Mouse (Mus musculus) bone marrow macrophage, adult 2 months (primary cell): ENCODE measurements at regions not wholly inside any gene's neighbourhood (a gene's known extent, or its start where the extent isn't known, plus 50 kb on each side); places are given as distances from the start of the nearest gene placed in this dataset.

Experiments used
- H3K27ac ChIP-seq: 2 replicates; pipeline ENCODE4 v1.5.1; 2012; ENCODE audit warnings: low read depth, low read length; ENCODE audit not compliant: insufficient read depth
- H3K4me1 ChIP-seq: 2 replicates; pipeline ENCODE4 v1.6.1; 2012; ENCODE audit warnings: low read length; ENCODE audit not compliant: control insufficient read depth, insufficient read depth
- H3K4me3 ChIP-seq: 2 replicates; pipeline ENCODE4 v1.5.1; 2012; ENCODE audit warnings: mild to moderate bottlenecking, low read length, moderate library complexity; ENCODE audit not compliant: insufficient read depth
- CTCF ChIP-seq: IDR thresholded peaks from 2 replicates; pipeline ENCODE4 v1.5.1; 2012; ENCODE audit warnings: low read depth, mild to moderate bottlenecking, low read length, moderate library complexity
- POLR2A ChIP-seq: IDR thresholded peaks from 2 replicates; pipeline ENCODE4 v1.6.1; 2012; ENCODE audit warnings: mild to moderate bottlenecking, low read depth, low read length, borderline replicate concordance

DNA sequence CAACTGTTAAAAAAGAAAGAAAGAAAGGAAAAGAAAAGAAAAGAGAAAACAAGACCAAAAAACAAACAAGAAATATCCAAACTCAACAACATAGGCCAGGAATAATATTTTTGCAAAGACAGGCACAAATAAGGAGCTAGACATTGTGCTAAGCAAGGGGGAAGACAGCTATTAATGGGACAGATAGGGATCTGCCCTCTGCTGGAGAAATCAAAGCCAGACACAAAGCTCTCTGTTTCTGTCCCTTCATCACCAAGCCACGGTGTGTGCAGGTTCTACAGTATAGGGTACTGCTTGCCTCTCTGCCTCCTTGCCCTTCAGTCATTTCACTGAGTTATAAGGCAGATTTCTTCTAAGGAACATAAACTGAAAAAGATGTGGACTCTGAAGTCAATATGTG lies 57.8 kb upstream of the Chchd3 start:
- no peak for TF ChIP-seq CTCF
- no peak for TF ChIP-seq POLR2A
- no peak overlapping the region for H3K4me3 ChIP-seq
- H3K4me1 ChIP-seq = no peaks in the 10 kb centered on the region
- H3K27ac ChIP-seq = no peak overlapping the region

DNA sequence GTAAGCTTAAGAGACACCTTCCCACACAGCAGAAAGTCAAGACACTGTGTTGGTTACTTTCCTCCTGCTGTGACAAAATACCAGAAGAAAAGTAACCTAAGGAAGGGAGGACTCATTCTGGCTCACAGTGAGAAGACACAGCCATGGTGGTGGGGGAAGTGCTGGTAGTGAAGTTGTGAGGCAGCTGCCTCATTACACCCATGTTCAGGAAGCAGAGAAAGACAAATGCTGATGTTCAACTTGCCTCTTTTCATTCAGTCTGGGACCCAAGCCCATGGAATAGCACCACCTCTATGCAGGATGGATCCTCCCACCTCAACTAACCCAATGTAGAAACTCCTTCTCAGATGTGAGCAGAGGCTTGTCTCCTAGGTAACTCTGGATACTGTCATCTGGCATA lies 60.5 kb upstream of the Chchd3 start:
- no peak overlapping the region for H3K4me3 ChIP-seq
- TF ChIP-seq CTCF (no peak), POLR2A (no peak)
- H3K4me1 ChIP-seq = no peaks in the 10 kb centered on the region
- no peak overlapping the region for H3K27ac ChIP-seq

DNA sequence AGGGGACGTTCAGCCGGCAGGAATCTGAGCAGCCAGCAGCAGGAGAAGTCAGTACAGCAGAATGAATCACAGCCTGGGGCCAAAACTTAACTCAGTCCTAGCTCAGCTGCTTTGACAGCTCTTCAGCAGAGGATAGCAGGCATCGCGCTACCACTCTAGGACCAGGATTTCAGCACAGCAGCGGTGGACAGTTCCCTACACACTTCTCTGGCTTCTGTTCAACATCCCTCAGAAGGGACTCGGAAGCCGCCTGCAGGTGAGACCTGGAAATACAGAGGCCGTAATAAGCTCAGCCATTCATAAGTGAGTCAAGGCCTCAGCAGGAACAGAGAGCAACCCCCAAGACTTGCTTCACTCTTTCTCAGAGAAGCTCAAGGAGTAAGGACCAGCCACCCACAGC lies 66.5 kb upstream of the Chchd3 start:
- TF ChIP-seq CTCF (no peak), POLR2A (no peak)
- H3K4me1 ChIP-seq = no peaks in the 10 kb centered on the region

DNA sequence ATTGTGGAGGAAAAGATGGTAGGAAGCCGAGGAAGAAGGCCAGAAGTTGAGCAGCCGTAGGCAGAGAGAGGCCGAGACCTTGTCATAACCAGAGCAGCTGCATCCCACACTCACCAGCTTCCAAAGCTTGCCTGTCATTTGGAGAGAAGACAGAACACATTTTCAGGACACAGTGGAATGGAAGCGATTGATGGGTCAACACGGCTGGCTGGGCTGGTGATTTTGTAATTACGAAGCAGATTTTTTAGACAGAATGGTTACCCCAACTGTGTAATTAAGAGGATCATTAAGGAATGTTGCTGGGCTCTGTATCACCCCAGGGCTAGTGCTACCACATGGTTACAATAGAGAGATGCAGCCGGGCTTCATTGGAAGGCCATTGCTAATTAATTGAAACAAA lies 76.8 kb upstream of the Chchd3 start:
- TF ChIP-seq CTCF (no peak), POLR2A (no peak)
- H3K27ac ChIP-seq = no peak overlapping the region
- H3K4me1 ChIP-seq = no peaks in the 10 kb centered on the region
- H3K4me3 ChIP-seq = no peak overlapping the region

More for the DNA sequence above, 66.5 kb upstream of the Chchd3 start:
- no peak overlapping the region for H3K4me3 ChIP-seq
- H3K27ac ChIP-seq = no peak overlapping the region

DNA sequence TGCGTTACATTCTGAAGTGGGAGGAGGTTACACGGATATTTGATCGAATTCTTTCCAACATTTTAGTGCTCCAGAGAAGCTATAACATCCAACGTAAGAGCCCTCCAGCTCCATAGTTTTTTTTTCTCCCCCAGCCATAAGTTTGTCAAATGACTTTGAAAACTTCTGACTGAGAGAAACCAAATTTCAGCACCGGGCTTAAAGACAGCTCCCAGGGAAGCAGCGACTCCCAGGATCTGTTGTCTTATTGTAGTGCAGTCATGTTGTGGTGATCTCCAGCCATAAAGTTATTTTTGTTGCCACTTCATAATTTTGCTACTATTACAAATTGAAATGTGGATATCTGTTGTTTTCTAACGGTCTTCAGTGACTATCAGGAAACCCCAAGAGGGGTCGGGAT lies 77.8 kb upstream of the Chchd3 start:
- Histone ChIP-seq H3K4me1 (no peaks in the 10 kb centered on the region), H3K27ac (no peak overlapping the region), H3K4me3 (no peak overlapping the region)
- TF ChIP-seq CTCF = no peak
- TF ChIP-seq POLR2A = no peak

DNA sequence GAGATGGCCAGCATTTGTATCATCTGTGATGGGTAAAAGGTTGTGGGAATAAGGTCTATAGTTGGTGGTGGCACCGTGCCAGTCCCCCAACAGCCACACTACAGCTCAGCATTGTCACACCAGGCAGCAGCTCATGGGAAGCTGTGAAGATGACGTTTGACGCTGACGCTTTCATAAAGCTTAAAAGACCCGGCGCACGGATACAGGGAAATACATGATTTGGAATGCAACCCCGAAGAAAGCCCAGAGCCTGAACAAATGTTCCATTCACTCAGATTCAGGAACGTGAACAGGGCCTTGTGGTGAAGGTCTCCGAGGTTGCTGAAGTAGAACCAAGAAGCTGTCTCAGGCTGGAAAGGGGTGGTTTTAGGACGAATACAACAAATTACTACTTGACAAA lies 82.4 kb upstream of the Exoc4 start:
- Histone ChIP-seq H3K4me1 (no peaks in the 10 kb centered on the region), H3K27ac (no peak overlapping the region), H3K4me3 (no peak overlapping the region)
- no peak for TF ChIP-seq POLR2A
- TF ChIP-seq CTCF = no peak

DNA sequence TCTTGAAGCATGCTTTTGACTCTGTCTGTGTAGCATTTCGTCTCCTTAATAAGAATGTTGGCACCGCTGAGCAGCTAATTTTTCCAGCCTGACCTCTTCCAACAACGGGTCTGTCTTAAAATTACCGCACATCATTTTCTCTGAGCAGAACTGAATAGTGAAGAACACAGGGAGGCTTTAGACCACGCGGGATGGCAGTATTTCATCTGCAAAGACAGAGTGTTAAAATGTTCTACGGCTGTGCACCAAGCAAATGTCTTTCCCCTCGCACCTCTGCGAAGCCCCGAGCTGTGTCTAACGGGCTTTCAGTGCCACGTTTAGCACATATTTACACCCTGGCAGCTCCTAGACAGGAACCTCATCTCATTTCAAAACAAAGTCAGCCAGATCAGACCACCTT lies 75.3 kb upstream of the Exoc4 start:
- TF ChIP-seq POLR2A (no peak), CTCF (no peak)
- Histone ChIP-seq H3K4me1 (no peaks in the 10 kb centered on the region), H3K4me3 (no peak overlapping the region), H3K27ac (no peak overlapping the region)

DNA sequence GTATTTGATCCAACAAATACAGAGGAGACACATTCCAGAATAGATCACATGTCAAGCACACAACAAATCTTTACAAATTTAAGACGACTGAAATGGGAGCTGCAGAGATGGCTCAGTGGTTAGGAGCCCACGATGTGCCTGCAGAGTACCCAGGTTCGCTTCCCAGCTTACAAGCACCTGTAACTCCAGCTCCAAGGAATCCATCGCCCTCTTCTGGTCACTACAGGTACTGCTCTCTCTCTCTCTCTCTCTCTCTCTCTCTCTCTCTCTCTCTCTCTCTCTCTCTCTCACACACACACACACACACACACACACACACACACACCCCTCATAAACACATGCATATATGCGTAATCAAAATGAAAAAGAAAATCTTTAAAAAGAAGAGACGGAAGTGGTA lies 74.3 kb upstream of the Exoc4 start:
- Histone ChIP-seq H3K27ac (no peak overlapping the region), H3K4me1 (no peaks in the 10 kb centered on the region), H3K4me3 (no peak overlapping the region)
- 0 out of 2 replicates have a peak, but pooled peaks have one; percentile 18 for TF ChIP-seq CTCF
- TF ChIP-seq POLR2A = no peak

DNA sequence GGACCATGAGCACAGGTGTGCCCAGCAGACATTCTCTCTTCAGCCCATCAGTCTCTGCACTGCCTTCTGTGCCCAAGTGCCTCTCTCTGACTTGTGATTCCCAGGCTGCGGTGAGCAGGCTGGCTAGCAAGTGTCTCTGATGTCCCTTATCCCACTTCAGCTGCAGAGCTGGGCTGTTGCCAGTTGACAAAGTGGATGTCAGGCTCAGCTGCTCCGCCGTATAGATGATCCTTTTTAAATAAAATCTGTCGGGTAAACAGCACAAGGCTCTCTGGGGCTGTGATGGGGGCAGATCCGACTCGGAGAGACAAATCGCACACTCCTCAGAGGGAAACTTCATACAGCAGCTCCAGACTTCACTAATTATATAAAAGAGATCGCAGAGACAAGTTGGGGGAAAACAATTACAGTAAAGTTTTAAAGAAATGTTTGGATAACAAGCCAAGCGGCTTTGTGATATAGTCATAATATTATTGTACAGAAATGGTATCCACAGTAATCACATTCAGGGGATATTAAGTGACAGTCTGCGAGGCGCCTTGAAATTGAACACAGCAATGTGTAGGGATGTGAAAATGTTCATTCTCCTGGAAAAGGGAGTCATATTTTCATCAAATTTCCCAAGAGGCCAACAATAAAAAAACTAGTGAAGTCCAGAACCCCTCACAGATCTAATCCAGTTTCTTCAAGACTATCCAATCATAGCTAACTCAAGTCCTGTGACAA lies 59.2 kb upstream of the Exoc4 start:
- no peaks in the 10 kb centered on the region for H3K4me1 ChIP-seq
- H3K4me3 ChIP-seq = no peak overlapping the region
- no peak for TF ChIP-seq CTCF
- TF ChIP-seq POLR2A = no peak
- no peak overlapping the region for H3K27ac ChIP-seq

DNA sequence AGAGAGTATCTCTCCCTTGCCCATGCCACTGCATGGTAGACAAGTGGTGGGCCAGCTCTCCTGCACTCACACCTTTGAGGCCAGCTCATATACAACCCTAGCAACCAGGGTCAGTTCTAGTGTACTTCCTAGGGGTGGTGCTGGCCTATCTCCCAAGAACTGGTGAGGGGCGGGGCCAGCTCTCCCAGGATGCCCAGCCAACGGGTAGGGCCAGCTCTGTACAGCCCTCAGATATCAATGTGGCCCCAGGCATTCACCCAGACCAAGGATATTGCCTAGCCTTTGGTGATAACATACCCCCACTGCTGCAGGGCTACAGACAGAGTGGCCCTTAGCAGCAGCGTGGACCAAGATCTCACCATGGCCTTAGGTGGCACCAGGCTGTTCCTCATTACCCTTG lies 55.1 kb upstream of the Exoc4 start:
- H3K4me3 ChIP-seq = no peak overlapping the region
- no peaks in the 10 kb centered on the region for H3K4me1 ChIP-seq
- no peak overlapping the region for H3K27ac ChIP-seq
- TF ChIP-seq CTCF = no peak
- no peak for TF ChIP-seq POLR2A
